Mouse (Mus musculus): ENCODE data around the gene Msantd1. TPM values are rescaled to one million over a fixed set of nuclear protein-coding genes. Genes with fewer than 3 reads are reported as not detected.

Gene Msantd1
- 2.3 to 4.9 TPM (median 3.0 TPM) in 4 replicates for total RNA-seq (2023)

DNA sequence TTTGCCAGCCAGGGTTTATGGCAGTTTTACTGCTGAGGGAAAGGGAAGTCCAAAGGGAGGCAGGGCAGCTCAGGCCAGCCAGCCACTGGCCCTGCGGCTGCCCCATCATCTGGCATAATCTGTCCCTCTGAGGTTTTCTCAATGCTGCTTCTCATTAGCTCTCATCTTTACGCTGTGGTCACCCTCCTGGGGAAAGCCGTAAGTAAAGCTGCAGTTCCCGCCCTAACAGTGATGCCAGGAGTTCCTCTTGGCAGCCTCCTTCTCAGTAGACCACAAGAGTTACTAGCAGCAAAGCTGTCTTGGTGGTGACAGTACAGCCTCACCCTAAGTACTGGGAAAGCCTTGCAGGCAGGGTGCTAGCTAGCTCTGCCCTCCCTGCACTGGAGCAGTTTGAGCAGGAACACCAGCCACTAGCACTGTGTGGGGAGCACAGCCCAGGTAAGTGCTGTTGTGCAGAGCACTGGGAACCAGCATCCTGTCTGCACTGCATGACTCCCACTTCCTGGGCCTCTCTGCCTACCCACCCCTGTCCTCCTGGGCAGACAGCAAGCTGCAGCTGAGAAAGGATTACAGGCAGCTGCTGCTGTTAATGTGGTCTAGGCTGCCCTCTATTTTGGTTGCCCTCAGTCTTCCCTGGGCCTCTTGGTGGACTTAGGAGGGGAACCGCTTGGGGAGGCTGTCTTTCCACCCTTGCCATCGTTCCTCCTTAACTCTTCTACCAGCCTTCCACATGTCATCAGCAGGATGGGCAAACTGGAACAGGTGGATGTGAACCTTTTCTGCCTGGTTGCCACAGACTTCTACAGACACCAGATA is at the start of gene Msantd1:
TSS of gene Msantd1 (plus strand) at position 103 of the 816 bp plus-strand sequence.

DNA sequence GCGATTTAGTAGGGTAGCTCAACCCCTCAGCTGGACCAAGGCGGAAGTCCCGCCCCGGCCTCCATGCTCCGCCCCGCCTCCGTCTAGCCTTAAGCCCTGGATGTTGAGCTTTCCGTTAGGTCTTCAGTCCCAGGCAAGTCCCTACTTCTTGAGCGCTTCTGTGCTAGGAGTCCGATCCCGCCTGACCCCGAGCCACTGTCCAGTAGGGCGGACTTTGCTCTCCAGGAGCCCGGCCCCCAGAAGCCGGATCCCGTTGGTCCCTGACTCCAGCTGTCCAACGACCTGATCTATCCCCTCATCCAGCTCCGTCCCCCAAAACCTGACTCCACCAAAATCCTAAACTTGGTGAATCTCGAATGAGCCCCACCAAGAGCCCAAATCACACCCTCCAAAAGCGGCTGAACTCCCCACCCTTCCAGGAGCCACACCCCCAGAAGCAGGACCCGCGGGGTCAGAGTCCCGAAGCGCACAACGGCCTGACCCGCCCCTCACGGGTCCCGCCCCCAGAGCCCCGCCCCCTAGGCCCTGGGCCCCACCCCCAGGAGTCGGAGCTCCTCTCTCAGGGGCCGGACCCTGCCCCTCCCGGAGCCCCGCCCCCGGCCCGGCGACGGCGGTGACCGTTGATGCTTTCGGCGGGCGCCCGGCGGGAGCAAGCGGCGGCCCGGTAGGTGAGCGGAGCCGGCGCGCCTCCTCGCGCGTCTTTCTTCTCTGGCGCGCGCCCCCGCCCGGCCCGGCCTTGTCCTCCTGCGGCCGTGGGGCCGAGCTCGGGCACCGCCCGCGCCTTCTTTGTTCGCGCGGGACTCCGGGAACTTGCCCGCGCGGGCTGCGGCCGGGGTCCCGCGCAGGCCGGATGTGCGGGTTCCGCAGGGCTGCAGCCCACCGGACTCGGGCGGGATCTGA is 41.3 kb downstream of the Msantd1 start, which contains the start of gene Rgs12:
TSS of gene Rgs12 (plus strand) at position 585 of the 900 bp plus-strand sequence.

Other genes starting within 250 kb of the Msantd1 start
- gene Nop14, start 247.9 kb upstream of the Msantd1 start, total RNA-seq (2023) = 26.1 to 33.1 TPM (median 31.8 TPM) in 4 replicates
- gene Grk4, start 247.6 kb upstream of the Msantd1 start, total RNA-seq (2023) = 2.2 to 5.6 TPM (median 3.3 TPM) in 4 replicates
- 49.5 to 54.5 TPM (median 53.8 TPM) in 4 replicates for gene Htt, start 146.3 kb upstream of the Msantd1 start, total RNA-seq (2023)
- 2.2 to 4.3 TPM (median 3.4 TPM) in 4 replicates for gene Rgs12, start 41.4 kb downstream of the Msantd1 start, total RNA-seq (2023)
- gene Hgfac, start 133.5 kb downstream of the Msantd1 start, total RNA-seq (2023) = 1.4 to 1.8 TPM in 2 of 4 replicates, not detected in the others
- not detected in 4 replicates for gene Dok7, start 148.8 kb downstream of the Msantd1 start, total RNA-seq (2023)
- gene Lrpap1, start 197.8 kb downstream of the Msantd1 start, total RNA-seq (2023) = 39.3 to 43.8 TPM (median 41.0 TPM) in 4 replicates

Data from B cell, adult 62 days (primary cell).